Mouse (Mus musculus): ENCODE results near the gene Sema4f. TPM values are rescaled to one million over a fixed set of nuclear protein-coding genes. Genes with fewer than 3 reads are reported as not detected.

Gene Sema4f
- 1.1 and 1.3 TPM in 2 replicates for polyA plus RNA-seq (2012; rRNA removed)

- Histone ChIP-seq H3K27me3 (ENCODE audit: control insufficient read depth, insufficient read depth, low read length) (no peaks in the 10 kb centered on the region), H3K36me3 (ENCODE audit: control insufficient read depth, insufficient read depth, low read length) (no peaks in the 10 kb centered on the region), H3K4me1 (ENCODE audit: control insufficient read depth, insufficient read depth, low read length) (peaks cover 2% of the 10 kb centered on the region; the same call in 1 of the 2 replicates), H3K27ac (ENCODE audit: control insufficient read depth, insufficient read depth, low read depth, low read length) (no peak within 1 kb of the TSS), H3K4me3 (ENCODE audit: control insufficient read depth, low read depth, low read length) (peak within 1 kb of the TSS; percentile 72)
- no peak for TF ChIP-seq CTCF (IDR thresholded peaks at IDR 0.05; ENCODE audit: control insufficient read depth, insufficient read depth, insufficient replicate concordance, low read depth, low read length)
- TF ChIP-seq POLR2A (IDR thresholded peaks at IDR 0.05; ENCODE audit: control insufficient read depth, low read depth, low read length): no peak
Observed at GRCm38 (mm10) chr6:82939167-82939912, at the start of gene Sema4f. Gene Sema4f, minus strand, starts transcription at chr6:82939769.

GRCm38 (mm10) chr6:82987411-82987971 is 47.9 kb upstream of the Sema4f start:
- no peak overlapping the region for H3K27ac ChIP-seq (ENCODE audit: control insufficient read depth, insufficient read depth, low read depth, low read length)
- H3K4me1 ChIP-seq (ENCODE audit: control insufficient read depth, insufficient read depth, low read length): no peaks in the 10 kb centered on the region
- no peak overlapping the region for H3K4me3 ChIP-seq (ENCODE audit: control insufficient read depth, low read depth, low read length)
- no peak for TF ChIP-seq CTCF (IDR thresholded peaks at IDR 0.05; ENCODE audit: control insufficient read depth, insufficient read depth, insufficient replicate concordance, low read depth, low read length)
- no peak for TF ChIP-seq POLR2A (IDR thresholded peaks at IDR 0.05; ENCODE audit: control insufficient read depth, low read depth, low read length)
- no peaks in the 10 kb centered on the region for H3K27me3 ChIP-seq (ENCODE audit: control insufficient read depth, insufficient read depth, low read length)
- H3K36me3 ChIP-seq (ENCODE audit: control insufficient read depth, insufficient read depth, low read length): no peaks in the 10 kb centered on the region

GRCm38 (mm10) chr6:82971031-82971430 is 31.5 kb upstream of the Sema4f start:
- Histone ChIP-seq H3K27ac (ENCODE audit: control insufficient read depth, insufficient read depth, low read depth, low read length) (no peak overlapping the region), H3K4me3 (ENCODE audit: control insufficient read depth, low read depth, low read length) (no peak overlapping the region), H3K27me3 (ENCODE audit: control insufficient read depth, insufficient read depth, low read length) (no peaks in the 10 kb centered on the region), H3K4me1 (ENCODE audit: control insufficient read depth, insufficient read depth, low read length) (no peaks in the 10 kb centered on the region; the same call in 1 of the 2 replicates), H3K36me3 (ENCODE audit: control insufficient read depth, insufficient read depth, low read length) (no peaks in the 10 kb centered on the region)
- TF ChIP-seq POLR2A (IDR thresholded peaks at IDR 0.05; ENCODE audit: control insufficient read depth, low read depth, low read length): no peak
- TF ChIP-seq CTCF (IDR thresholded peaks at IDR 0.05; ENCODE audit: control insufficient read depth, insufficient read depth, insufficient replicate concordance, low read depth, low read length): no peak

GRCm38 (mm10) chr6:82969249-82970084 is 29.9 kb upstream of the Sema4f start:
- no peak overlapping the region for H3K27ac ChIP-seq (ENCODE audit: control insufficient read depth, insufficient read depth, low read depth, low read length)
- H3K27me3 ChIP-seq (ENCODE audit: control insufficient read depth, insufficient read depth, low read length): no peaks in the 10 kb centered on the region
- TF ChIP-seq CTCF (IDR thresholded peaks at IDR 0.05; ENCODE audit: control insufficient read depth, insufficient read depth, insufficient replicate concordance, low read depth, low read length): no peak
- no peak for TF ChIP-seq POLR2A (IDR thresholded peaks at IDR 0.05; ENCODE audit: control insufficient read depth, low read depth, low read length)
- H3K4me3 ChIP-seq (ENCODE audit: control insufficient read depth, low read depth, low read length): no peak overlapping the region
- H3K4me1 ChIP-seq (ENCODE audit: control insufficient read depth, insufficient read depth, low read length): no peaks in the 10 kb centered on the region; the same call in 1 of the 2 replicates
- H3K36me3 ChIP-seq (ENCODE audit: control insufficient read depth, insufficient read depth, low read length): no peaks in the 10 kb centered on the region

GRCm38 (mm10) chr6:82961664-82962063 is 22.1 kb upstream of the Sema4f start:
- TF ChIP-seq CTCF (IDR thresholded peaks at IDR 0.05; ENCODE audit: control insufficient read depth, insufficient read depth, insufficient replicate concordance, low read depth, low read length) (no peak), POLR2A (IDR thresholded peaks at IDR 0.05; ENCODE audit: control insufficient read depth, low read depth, low read length) (no peak)
- H3K27me3 ChIP-seq (ENCODE audit: control insufficient read depth, insufficient read depth, low read length): no peaks in the 10 kb centered on the region
- H3K4me3 ChIP-seq (ENCODE audit: control insufficient read depth, low read depth, low read length): peak overlapping the region; percentile 47; the same call in 1 of the 2 replicates
- H3K4me1 ChIP-seq (ENCODE audit: control insufficient read depth, insufficient read depth, low read length): no peaks in the 10 kb centered on the region
- no peak overlapping the region for H3K27ac ChIP-seq (ENCODE audit: control insufficient read depth, insufficient read depth, low read depth, low read length)
- H3K36me3 ChIP-seq (ENCODE audit: control insufficient read depth, insufficient read depth, low read length): no peaks in the 10 kb centered on the region

- H3K27ac ChIP-seq (ENCODE audit: control insufficient read depth, insufficient read depth, low read depth, low read length): no peak overlapping the region
- no peak overlapping the region for H3K4me3 ChIP-seq (ENCODE audit: control insufficient read depth, low read depth, low read length)
Observed at GRCm38 (mm10) chr6:82956553-82957251, 17.1 kb upstream of the Sema4f start.

More at GRCm38 (mm10) chr6:82956553-82957251, 17.1 kb upstream of the Sema4f start:
- no peaks in the 10 kb centered on the region for H3K27me3 ChIP-seq (ENCODE audit: control insufficient read depth, insufficient read depth, low read length)
- no peaks in the 10 kb centered on the region for H3K36me3 ChIP-seq (ENCODE audit: control insufficient read depth, insufficient read depth, low read length)
- no peak for TF ChIP-seq CTCF (IDR thresholded peaks at IDR 0.05; ENCODE audit: control insufficient read depth, insufficient read depth, insufficient replicate concordance, low read depth, low read length)
- no peaks in the 10 kb centered on the region for H3K4me1 ChIP-seq (ENCODE audit: control insufficient read depth, insufficient read depth, low read length)
